Mouse (Mus musculus) liver, embryonic 12.5 days (tissue): ENCODE results near the gene Fam198a. TPM values are rescaled to one million over a fixed set of nuclear protein-coding genes. Genes with fewer than 3 reads are reported as not detected.

Source experiments
- ATAC-seq: fragments of 200-750 bp; cut with Nextera tagmentation; 2 replicates; pipeline ENCODE4 v1.8.0; 2017; ENCODE audit warnings: moderate number of reproducible peaks, mild to moderate bottlenecking, moderate library complexity
- H3K27ac ChIP-seq: fragments of 300-500 bp; sonication (generic); 2 replicates; pipeline ENCODE4 v1.5.1; 2016; ENCODE audit warnings: mild to moderate bottlenecking
- H3K27me3 ChIP-seq: fragments of 300-500 bp; sonication (generic); replicated peaks from 2 replicates; pipeline ENCODE4 v1.6.1; 2016; ENCODE audit warnings: mild to moderate bottlenecking, moderate library complexity
- H3K36me3 ChIP-seq: fragments of 300-500 bp; sonication (generic); 2 replicates; pipeline ENCODE4 v1.6.1; 2016; ENCODE audit warnings: mild to moderate bottlenecking, moderate library complexity
- H3K4me1 ChIP-seq: fragments of 300-500 bp; sonication (generic); 2 replicates; pipeline ENCODE4 v1.6.1; 2016
- H3K4me2 ChIP-seq: fragments of 300-500 bp; sonication (generic); 2 replicates; pipeline ENCODE4 v1.6.1; 2016; ENCODE audit warnings: mild to moderate bottlenecking, moderate library complexity
- H3K4me3 ChIP-seq: fragments of 300-500 bp; sonication (generic); 2 replicates; pipeline ENCODE4 v1.5.1; 2016; ENCODE audit warnings: mild to moderate bottlenecking, moderate library complexity
- H3K9ac ChIP-seq: fragments of 300-500 bp; sonication (generic); 2 replicates; pipeline ENCODE4 v1.6.1; 2016; ENCODE audit warnings: mild to moderate bottlenecking, moderate library complexity
- H3K9me3 ChIP-seq: fragments of 300-500 bp; sonication (generic); replicated peaks from 2 replicates; pipeline ENCODE4 v1.6.1; 2016; ENCODE audit warnings: mild to moderate bottlenecking, moderate library complexity
- WGBS: fragments of 180-500 bp; shearing (Covaris S2); methylation state at CpG from one replicate; pipeline ENCODE4 v1.1.7; 2016; ENCODE audit not compliant: insufficient replicate concordance; 5-methylcytosine and 5-hydroxymethylcytosine counted together
- polyA plus RNA-seq: library from polyadenylated mRNA; unstranded; fragments of >200 nt; fragmentation: Nextera tagmentation; extraction: Ambion mirVana; gene quantifications from 2 replicates; pipeline ENCODE4 v1.2.1, GENCODE M21; 2016

Gene Fam198a
- polyA plus RNA-seq, 1 experiment from 2014 or later = 0.20 TPM

DNA sequence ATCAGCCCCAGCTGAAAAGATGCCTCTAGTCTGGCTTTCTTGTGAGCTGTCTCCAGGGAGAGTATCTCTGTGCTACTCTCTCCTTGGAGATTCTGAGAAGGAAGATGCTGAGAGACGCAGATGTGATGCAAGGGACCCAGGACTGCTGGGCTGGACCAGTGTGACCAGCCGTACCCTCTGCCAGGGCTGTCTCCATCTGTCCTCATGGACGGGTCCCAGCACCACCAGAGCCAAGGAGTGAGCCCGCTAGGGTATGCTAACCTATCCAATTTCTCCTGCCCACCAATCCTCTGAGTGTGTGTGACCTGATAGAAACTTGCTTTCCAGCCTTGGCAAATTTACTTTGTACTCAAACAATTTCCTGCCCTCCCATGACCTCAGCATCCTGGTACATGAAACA lies 38.0 kb upstream of the Fam198a start:
- no peaks in the 10 kb centered on the region for H3K9me3 ChIP-seq
- H3K4me1 ChIP-seq = no peaks in the 10 kb centered on the region
- peaks cover 6% of the 10 kb centered on the region; the same call in 1 of the 2 replicates for H3K27me3 ChIP-seq
- no peak for ATAC-seq
- 70% methylated on average over 4 of the region's 4 CpGs for WGBS
- H3K4me2 ChIP-seq = no peak overlapping the region
- H3K4me3 ChIP-seq = no peak overlapping the region
- H3K9ac ChIP-seq = no peak overlapping the region
- no peak overlapping the region for H3K27ac ChIP-seq
- no peaks in the 10 kb centered on the region for H3K36me3 ChIP-seq

DNA sequence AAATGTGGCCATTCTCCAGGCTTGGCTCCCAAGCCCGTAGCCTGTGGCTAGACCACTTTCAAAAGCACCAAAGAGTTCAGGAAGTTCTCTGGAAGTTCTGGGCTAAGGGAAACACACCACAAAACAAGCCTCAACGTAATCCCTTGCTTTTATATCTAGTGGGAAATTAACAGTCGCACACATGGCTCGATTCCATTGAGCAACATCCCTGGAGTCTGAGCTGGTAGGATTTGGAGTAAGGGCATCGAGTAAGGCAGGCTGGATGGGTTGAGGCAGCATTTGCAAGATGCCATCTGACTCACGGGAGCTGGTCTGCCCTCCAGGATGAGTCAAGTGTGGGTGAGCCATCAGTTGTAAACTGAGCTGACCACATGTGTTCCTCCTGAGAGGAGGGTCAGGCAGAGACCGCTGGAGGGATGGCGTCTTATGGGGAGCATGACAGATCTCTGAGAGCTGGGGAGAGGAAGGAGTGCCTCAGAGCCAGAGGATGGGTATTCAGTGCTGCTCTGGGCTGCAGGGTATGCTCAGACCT lies 36.5 kb upstream of the Fam198a start:
- Histone ChIP-seq H3K9me3 (no peaks in the 10 kb centered on the region), H3K36me3 (no peaks in the 10 kb centered on the region), H3K4me2 (no peak overlapping the region), H3K9ac (no peak overlapping the region), H3K27ac (no peak overlapping the region), H3K27me3 (peaks cover 6% of the 10 kb centered on the region; the same call in 1 of the 2 replicates), H3K4me3 (no peak overlapping the region), H3K4me1 (no peaks in the 10 kb centered on the region)
- no peak for ATAC-seq
- 63% methylated on average over 8 of the region's 8 CpGs for WGBS

GRCm38 (mm10) chr9:121915056-121915455 lies 35.7 kb upstream of the Fam198a start:
- WGBS = 61% methylated on average over 10 of the region's 10 CpGs
- Histone ChIP-seq H3K4me2 (no peak overlapping the region), H3K4me3 (no peak overlapping the region), H3K9ac (no peak overlapping the region), H3K27ac (no peak overlapping the region), H3K9me3 (no peaks in the 10 kb centered on the region), H3K4me1 (no peaks in the 10 kb centered on the region), H3K27me3 (peaks cover 6% of the 10 kb centered on the region; the same call in 1 of the 2 replicates), H3K36me3 (no peaks in the 10 kb centered on the region)
- no peak for ATAC-seq

GRCm38 (mm10) chr9:121916102-121916501 lies 34.7 kb upstream of the Fam198a start, which contains the start of gene Cyp8b1:
Cyp8b1 (minus strand) TSS chr9:121916305.
- Histone ChIP-seq H3K9ac (no peak within 1 kb of the TSS), H3K4me2 (no peak within 1 kb of the TSS), H3K27ac (no peak within 1 kb of the TSS), H3K4me3 (no peak within 1 kb of the TSS), H3K9me3 (no peaks in the 10 kb centered on the region), H3K4me1 (no peaks in the 10 kb centered on the region), H3K36me3 (no peaks in the 10 kb centered on the region), H3K27me3 (peaks cover 6% of the 10 kb centered on the region; the same call in 1 of the 2 replicates)
- 71% methylated on average over 8 of the region's 8 CpGs for WGBS
- ATAC-seq = no peak

- Histone ChIP-seq H3K36me3 (no peaks in the 10 kb centered on the region), H3K27me3 (peaks cover under 1% of the 10 kb centered on the region; the same call in 1 of the 2 replicates), H3K9me3 (no peaks in the 10 kb centered on the region), H3K27ac (no peak overlapping the region), H3K4me3 (no peak overlapping the region), H3K4me2 (no peak overlapping the region), H3K9ac (no peak overlapping the region), H3K4me1 (0 out of 2 replicates have a peak, but pooled peaks cover under 1% of the 10 kb centered on the region)
- no peak for ATAC-seq
- WGBS = 47% methylated on average over 10 of the region's 10 CpGs
Observed at GRCm38 (mm10) chr9:121919027-121919501, 31.7 kb upstream of the Fam198a start.

GRCm38 (mm10) chr9:121923443-121923842 lies 27.3 kb upstream of the Fam198a start:
- WGBS = 71% methylated on average over 8 of the region's 8 CpGs

GRCm38 (mm10) chr9:121923906-121924305 lies 26.9 kb upstream of the Fam198a start:
- 67% methylated on average over 5 of the region's 5 CpGs for WGBS
- no peaks in the 10 kb centered on the region for H3K36me3 ChIP-seq
- ATAC-seq = no peak
- H3K9me3 ChIP-seq = no peaks in the 10 kb centered on the region
- no peak overlapping the region for H3K27ac ChIP-seq
- 0 out of 2 replicates have a peak, but pooled peaks cover 5% of the 10 kb centered on the region for H3K4me1 ChIP-seq
- H3K4me3 ChIP-seq = no peak overlapping the region
- H3K9ac ChIP-seq = no peak overlapping the region
- no peak overlapping the region for H3K4me2 ChIP-seq
- no peaks in the 10 kb centered on the region; the same call in 1 of the 2 replicates for H3K27me3 ChIP-seq

More at GRCm38 (mm10) chr9:121923443-121923842, 27.3 kb upstream of the Fam198a start:
- Histone ChIP-seq H3K4me3 (no peak overlapping the region), H3K9ac (no peak overlapping the region), H3K27ac (no peak overlapping the region), H3K4me2 (no peak overlapping the region), H3K9me3 (no peaks in the 10 kb centered on the region), H3K36me3 (no peaks in the 10 kb centered on the region), H3K27me3 (no peaks in the 10 kb centered on the region; the same call in 1 of the 2 replicates), H3K4me1 (0 out of 2 replicates have a peak, but pooled peaks cover 5% of the 10 kb centered on the region)
- ATAC-seq = peak; percentile 56

- Histone ChIP-seq H3K9ac (no peak overlapping the region), H3K4me3 (no peak overlapping the region), H3K4me2 (no peak overlapping the region), H3K4me1 (0 out of 2 replicates have a peak, but pooled peaks cover 5% of the 10 kb centered on the region), H3K27me3 (no peaks in the 10 kb centered on the region; the same call in 1 of the 2 replicates), H3K9me3 (no peaks in the 10 kb centered on the region), H3K27ac (no peak overlapping the region), H3K36me3 (no peaks in the 10 kb centered on the region)
- WGBS = 68% methylated on average over 9 of the region's 9 CpGs
- no peak for ATAC-seq
Observed at GRCm38 (mm10) chr9:121924901-121925560, 25.8 kb upstream of the Fam198a start.

DNA sequence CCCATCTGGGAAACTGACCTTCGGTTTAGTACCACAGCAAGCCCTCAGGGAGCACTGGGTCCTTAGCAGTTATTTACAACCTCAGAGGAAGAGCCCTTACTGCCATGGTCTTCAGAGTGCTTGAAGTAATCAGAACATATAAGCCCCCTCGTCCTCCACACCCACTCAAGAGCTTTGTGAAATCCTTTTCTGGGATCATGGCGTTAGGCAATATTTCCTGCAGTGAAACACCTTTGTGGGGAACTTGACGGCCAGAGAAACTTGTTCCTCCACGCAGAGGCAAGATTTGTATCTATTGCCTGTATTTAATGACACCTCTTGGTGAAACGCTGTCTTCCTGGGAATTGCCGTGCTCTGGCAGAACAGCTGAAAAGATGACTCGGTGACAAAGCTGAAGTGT lies 24.8 kb upstream of the Fam198a start:
- 0 out of 2 replicates have a peak, but pooled peaks cover 5% of the 10 kb centered on the region for H3K4me1 ChIP-seq
- H3K36me3 ChIP-seq = no peaks in the 10 kb centered on the region
- H3K9me3 ChIP-seq = no peaks in the 10 kb centered on the region
- 59% methylated on average over 8 of the region's 8 CpGs for WGBS
- H3K9ac ChIP-seq = no peak overlapping the region
- ATAC-seq = no peak
- H3K4me3 ChIP-seq = no peak overlapping the region
- H3K27ac ChIP-seq = no peak overlapping the region
- no peak overlapping the region for H3K4me2 ChIP-seq
- no peaks in the 10 kb centered on the region; the same call in 1 of the 2 replicates for H3K27me3 ChIP-seq

GRCm38 (mm10) chr9:121926634-121927405 lies 24.0 kb upstream of the Fam198a start:
- H3K4me2 ChIP-seq = no peak overlapping the region
- no peak overlapping the region for H3K4me3 ChIP-seq
- no peak overlapping the region for H3K27ac ChIP-seq
- H3K4me1 ChIP-seq = 0 out of 2 replicates have a peak, but pooled peaks cover 5% of the 10 kb centered on the region
- H3K9ac ChIP-seq = no peak overlapping the region
- no peaks in the 10 kb centered on the region for H3K9me3 ChIP-seq
- no peaks in the 10 kb centered on the region; the same call in 1 of the 2 replicates for H3K27me3 ChIP-seq
- 40% methylated on average over 11 of the region's 11 CpGs for WGBS
- 0 out of 2 replicates have a peak, but pooled peaks have one; percentile 37 for ATAC-seq
- H3K36me3 ChIP-seq = no peaks in the 10 kb centered on the region

GRCm38 (mm10) chr9:121927721-121928120 lies 23.1 kb upstream of the Fam198a start:
- ATAC-seq = no peak
- 69% methylated on average over 7 of the region's 7 CpGs for WGBS
- no peak overlapping the region for H3K4me2 ChIP-seq

More at GRCm38 (mm10) chr9:121927721-121928120, 23.1 kb upstream of the Fam198a start:
- H3K27me3 ChIP-seq = peaks cover 4% of the 10 kb centered on the region; the same call in 1 of the 2 replicates
- H3K9me3 ChIP-seq = no peaks in the 10 kb centered on the region
- no peak overlapping the region for H3K27ac ChIP-seq
- H3K9ac ChIP-seq = no peak overlapping the region
- H3K4me3 ChIP-seq = no peak overlapping the region
- 0 out of 2 replicates have a peak, but pooled peaks cover 5% of the 10 kb centered on the region for H3K4me1 ChIP-seq
- H3K36me3 ChIP-seq = no peaks in the 10 kb centered on the region
